Mouse (Mus musculus) right cerebral cortex, adult 2 months (tissue): ENCODE measurements around the gene Pip4k2b.
"Not testable (repeated sequence)": the region's sequence is repeated elsewhere in the genome, so short reads cannot be mapped to it uniquely, and the experiment has no call there.

Experiments used
- DNase-seq, 2 experiments: peaks; one replicate each; pipeline ENCODE4 v3.0.0; 2021 to 2022; ENCODE audit warnings: low spot score in 2 of 2

Gene Pip4k2b

GRCm38 (mm10) chr11:97748496-97748895, 4.0 kb upstream of the Pip4k2b start:
- no peak for DNase-seq

GRCm38 (mm10) chr11:97747773-97748172, 3.3 kb upstream of the Pip4k2b start:
- DNase-seq = no peak

- DNase-seq = no peak
Measured at GRCm38 (mm10) chr11:97745331-97745721, 822 bp upstream of the Pip4k2b start.

GRCm38 (mm10) chr11:97744718-97745330, 320 bp upstream of the Pip4k2b start:
- DNase-seq = peak; percentile 98 to 99

GRCm38 (mm10) chr11:97743423-97743822, 1.1 kb downstream of the Pip4k2b start:
- no peak for DNase-seq

- no peak for DNase-seq
Measured at GRCm38 (mm10) chr11:97742591-97742990, 1.9 kb downstream of the Pip4k2b start.

GRCm38 (mm10) chr11:97742157-97742556, 2.3 kb downstream of the Pip4k2b start:
- no peak for DNase-seq

GRCm38 (mm10) chr11:97740190-97740589, 4.3 kb downstream of the Pip4k2b start:
- peak in 1 of 2 experiments; percentile 37 for DNase-seq

- DNase-seq = no peak
Measured at GRCm38 (mm10) chr11:97739155-97739554, 5.3 kb downstream of the Pip4k2b start.

- no peak for DNase-seq
Measured at GRCm38 (mm10) chr11:97738703-97739102, 5.8 kb downstream of the Pip4k2b start.

GRCm38 (mm10) chr11:97737600-97737999, 6.9 kb downstream of the Pip4k2b start:
- no peak for DNase-seq

GRCm38 (mm10) chr11:97736645-97737044, 7.9 kb downstream of the Pip4k2b start:
- DNase-seq = no peak

GRCm38 (mm10) chr11:97734810-97735209, 9.7 kb downstream of the Pip4k2b start:
- DNase-seq = not testable (repeated sequence)

GRCm38 (mm10) chr11:97733689-97734088, 10.8 kb downstream of the Pip4k2b start:
- no peak for DNase-seq

- DNase-seq = no peak
Measured at GRCm38 (mm10) chr11:97728730-97729129, 15.8 kb downstream of the Pip4k2b start.

- DNase-seq = no peak
Measured at GRCm38 (mm10) chr11:97728311-97728710, 16.2 kb downstream of the Pip4k2b start.

GRCm38 (mm10) chr11:97723709-97724108, 20.8 kb downstream of the Pip4k2b start:
- DNase-seq = no peak

GRCm38 (mm10) chr11:97721338-97721737, 23.2 kb downstream of the Pip4k2b start:
- DNase-seq = no peak

GRCm38 (mm10) chr11:97719041-97719440, 25.5 kb downstream of the Pip4k2b start:
- no peak for DNase-seq

GRCm38 (mm10) chr11:97718281-97718860, 26.1 kb downstream of the Pip4k2b start:
- no peak for DNase-seq

GRCm38 (mm10) chr11:97717369-97718280, 26.9 kb downstream of the Pip4k2b start:
- no peak for DNase-seq

- DNase-seq = no peak
Measured at GRCm38 (mm10) chr11:97716021-97716420, 28.5 kb downstream of the Pip4k2b start.
